Mouse (Mus musculus): Measurements from ENCODE around the gene Zyx.

DNA sequence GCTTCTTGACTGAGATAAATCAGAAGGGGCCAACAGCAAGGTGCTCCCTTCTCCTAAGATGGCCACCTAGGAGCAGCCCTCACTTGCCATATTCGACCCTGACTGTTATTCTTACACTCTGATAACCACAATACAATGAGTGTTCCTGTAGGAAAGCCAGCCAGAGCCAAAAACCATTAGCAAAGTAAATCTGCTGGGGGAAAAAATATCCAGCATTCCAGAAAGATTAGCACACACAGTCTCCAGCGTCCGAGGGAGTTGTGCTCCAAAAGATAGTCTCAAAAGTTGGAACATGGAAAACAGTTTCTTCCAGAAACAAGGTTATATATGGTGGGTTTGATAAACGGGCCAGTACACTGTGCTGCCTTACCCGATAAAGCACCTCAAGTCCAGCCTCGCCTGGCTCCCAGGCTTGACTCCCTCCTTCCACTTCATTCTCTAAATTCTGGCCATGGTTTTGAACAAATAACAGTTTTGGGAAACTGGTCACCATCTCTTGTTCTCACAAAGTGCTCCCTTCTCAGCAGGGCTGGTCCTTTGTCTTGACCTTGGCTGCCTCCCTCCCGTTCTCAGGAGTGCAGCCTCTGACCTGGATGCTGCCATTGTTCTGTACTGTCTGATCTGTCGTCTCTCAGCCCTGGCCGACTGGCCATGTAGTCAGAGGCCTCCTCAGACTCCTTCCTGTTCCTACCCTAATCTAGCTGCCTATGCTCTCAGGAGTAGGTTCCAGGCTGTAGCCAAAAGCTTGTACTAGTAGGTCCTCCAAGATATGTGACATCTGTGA is 10.1 kb downstream of the Zyx start:
- TF ChIP-seq CTCF (IDR thresholded peaks at IDR 0.05; ENCODE audit: control insufficient read depth, insufficient read depth, insufficient replicate concordance, low read depth, low read length) (no peak), POLR2A (IDR thresholded peaks at IDR 0.05; ENCODE audit: control insufficient read depth, low read depth, low read length) (no peak)
